Mouse (Mus musculus): ENCODE results near the gene Olfr462.

Olfr462 gene

DNA sequence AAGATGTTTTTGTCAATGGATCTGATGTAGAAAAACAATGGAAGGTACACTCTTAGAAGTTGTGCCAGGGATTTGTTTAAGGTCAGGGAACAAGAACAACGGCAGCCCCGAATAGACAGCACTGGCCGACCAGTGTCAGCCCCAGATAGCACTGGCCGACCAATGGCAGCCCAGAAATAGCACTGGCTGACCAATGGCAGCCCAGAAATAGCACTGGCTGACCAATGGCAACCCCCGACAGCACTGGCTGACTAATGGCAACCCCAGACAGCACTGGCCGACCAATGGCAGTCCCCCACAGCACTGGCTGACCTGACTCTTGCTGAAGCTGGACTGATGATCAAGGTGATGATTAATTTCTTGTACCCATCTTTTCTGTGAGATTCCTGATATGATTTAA, 44.2 kb downstream of the Olfr462 start:
- in situ Hi-C loops (cut with MboI, MseI), result no loop called here

DNA sequence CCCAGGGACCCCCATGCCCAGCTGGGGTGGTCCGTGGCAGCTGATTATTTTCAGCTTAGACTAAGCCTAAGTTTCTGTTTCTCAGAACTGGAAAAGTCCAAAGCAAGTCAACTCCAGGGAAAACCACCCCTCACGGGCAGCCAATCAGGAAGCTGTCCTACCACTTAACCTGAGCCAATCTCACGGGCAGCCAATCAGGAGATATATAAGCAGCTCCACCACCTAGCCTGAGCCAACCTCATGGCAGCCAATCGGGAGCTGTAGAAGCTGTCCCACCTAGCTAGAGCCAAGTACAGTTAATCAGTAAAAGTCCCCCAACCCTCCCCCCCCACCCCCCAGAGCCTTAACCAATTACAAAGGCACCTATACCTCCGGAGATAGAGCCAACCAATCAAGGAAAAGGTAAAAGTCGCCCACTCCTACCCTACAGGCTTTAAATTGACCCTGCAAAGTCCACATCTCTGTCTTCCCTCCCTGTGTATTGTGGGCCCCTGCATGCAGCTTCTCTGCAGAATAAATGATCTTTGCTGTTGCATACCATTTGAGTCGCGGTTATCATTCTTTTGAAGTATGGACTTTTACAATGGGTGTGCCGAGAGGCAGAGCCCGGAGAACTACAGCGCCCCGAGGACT, 45.0 kb downstream of the Olfr462 start:
- in situ Hi-C loops (cut with MboI, MseI), result no loop called here

DNA sequence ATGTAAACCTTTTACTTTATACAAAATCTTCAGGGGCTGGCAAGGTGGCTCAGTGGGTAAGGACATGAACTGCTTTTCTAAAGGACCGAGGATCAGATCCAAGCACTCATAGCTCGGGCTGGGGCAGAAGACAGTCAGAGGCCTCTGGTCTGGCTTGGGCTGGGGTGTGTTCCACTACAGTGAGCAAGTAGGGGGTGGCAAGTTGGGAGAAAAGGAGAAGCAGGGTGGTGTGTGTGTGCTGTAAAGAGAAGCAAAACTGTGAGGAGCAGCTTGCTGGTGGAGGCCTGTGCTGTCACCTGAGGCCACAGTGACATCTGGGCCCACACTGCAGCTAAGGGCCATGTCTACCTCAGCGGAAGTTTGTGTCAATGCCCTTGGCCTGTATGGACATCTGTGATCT, 50.6 kb downstream of the Olfr462 start:
- in situ Hi-C loops (cut with MboI, MseI), result no loop called here

DNA sequence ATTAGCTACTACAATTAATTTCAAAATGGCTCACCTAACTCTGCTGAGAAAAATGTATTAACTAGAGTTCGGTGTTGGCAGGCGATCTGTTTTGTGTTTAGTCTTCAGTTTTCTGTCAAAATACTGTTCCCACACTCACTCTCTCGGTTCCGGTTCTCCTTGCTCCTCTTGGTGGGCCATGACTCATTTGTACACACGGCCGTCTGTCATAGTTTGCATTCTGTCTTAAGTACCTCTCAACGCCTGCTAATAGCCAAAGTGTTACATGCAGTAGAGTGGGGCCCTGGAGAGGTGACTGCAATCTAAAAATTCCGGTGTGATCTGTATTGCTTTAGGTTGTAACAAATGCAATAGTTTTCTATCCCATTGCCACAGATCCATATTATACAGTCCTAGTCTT, 51.4 kb downstream of the Olfr462 start:
- in situ Hi-C loops (cut with MboI, MseI), result no loop called here

All from T-helper 17 cell (primary cell).